Mouse (Mus musculus) adrenal gland (tissue): Measurements from ENCODE around the gene Itsn1.

Source experiments
- intact Hi-C: fragments of 180-260 bp; cut with DNase I; formaldehyde crosslinking; loops from one replicate; pipeline ENCODE4 v1.15.1; 2025

Itsn1 gene

DNA sequence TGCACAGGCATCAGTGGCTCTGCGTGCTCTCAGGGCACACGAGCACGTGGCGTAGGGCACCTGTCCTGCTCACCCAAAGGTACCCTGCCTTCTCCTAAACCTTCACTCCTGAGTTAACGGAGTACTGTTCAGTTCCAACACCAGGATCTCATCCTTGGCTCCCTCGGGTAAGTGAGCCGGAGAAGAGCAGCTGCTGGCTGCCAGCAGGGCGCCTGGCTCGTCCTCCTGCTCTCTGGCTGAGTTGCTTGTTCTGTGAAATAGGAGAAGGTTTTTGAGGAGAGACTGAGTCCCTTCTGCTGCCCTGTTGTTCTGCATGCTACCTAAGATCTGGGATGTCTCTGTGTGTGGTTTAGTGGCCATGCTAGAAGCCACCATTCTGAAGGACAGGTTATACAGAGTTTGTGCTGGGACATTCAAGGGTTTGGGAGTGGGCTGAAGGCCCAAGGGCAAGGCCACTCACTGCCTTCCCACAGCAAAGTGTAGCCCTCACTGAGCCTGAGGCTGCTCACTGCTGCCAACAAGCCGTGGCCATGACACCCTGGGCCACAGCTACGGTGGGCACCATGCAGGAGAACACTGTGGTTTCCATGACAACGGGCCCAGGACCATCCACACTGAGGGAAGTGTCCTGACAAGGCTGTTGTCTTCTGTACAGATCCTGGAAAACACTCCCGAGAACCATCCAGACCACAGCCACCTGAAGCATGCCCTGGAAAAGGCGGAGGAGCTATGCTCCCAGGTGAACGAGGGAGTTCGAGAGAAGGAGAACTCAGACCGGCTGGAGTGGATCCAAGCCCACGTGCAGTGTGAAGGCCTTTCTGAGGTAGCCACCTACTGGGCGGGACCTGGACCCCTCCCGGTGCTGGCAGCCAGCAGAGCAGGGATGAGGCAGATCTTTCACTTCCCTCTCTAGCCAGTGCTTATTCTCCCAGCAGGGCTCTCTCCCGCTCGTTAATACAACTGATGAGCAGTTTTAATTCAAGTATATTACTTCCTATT is 170.1 kb downstream of the Itsn1 start:
- intact Hi-C loops, result no loop called here

DNA sequence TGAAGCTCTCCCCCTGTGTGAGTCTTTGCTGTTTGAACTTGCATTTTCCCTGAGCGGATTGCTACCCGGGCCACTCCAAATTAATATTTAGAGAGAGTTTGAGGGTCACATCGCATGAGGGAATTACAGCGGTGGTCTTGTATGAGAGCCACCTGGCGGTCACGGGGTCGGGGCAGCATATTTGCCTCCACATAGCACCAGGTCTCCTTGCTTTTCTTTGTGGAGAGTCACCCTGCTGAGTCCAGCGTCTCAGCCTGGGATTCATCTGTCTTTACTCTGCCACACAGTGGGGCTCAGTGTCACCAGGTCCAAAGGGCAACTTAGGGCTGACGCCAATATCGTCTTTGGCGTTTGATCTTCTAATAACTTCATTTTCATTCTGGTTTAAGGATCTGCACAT is 171.2 kb downstream of the Itsn1 start:
- intact Hi-C loops, result no loop called here

DNA sequence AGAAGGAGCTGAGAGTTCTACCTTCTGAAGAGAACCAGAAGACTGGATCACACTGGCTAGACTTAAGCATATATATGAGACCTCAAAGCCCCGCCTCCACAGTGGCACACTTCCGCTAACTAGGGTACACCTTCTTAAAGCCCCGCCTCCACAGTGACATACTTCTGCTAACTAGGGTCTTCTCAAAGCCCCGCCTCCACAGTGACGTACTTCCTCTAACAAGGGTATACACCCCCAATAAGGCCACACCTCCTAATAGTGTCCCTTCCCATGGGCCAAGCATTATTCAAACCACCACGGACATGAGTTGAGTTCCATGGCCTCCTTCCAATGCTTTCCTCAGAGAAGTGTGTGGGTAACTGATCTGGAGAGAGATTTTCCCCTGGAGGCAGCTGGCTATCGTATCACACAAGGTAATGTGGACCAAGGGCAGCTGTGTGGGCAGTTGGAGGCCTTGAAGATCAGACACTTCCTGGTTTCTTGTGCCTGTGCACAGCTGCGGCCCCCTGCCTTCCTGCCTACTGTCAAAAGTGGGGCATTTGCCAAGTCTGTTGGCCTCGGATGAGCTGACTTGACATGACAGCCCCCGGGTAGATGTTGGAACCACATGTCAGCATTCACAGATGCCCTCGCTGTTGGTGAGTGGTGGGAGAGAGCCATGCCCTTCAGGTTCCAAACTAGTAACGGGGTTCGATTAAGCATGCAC is 174.9 kb downstream of the Itsn1 start:
- intact Hi-C loops, result no loop called here

DNA sequence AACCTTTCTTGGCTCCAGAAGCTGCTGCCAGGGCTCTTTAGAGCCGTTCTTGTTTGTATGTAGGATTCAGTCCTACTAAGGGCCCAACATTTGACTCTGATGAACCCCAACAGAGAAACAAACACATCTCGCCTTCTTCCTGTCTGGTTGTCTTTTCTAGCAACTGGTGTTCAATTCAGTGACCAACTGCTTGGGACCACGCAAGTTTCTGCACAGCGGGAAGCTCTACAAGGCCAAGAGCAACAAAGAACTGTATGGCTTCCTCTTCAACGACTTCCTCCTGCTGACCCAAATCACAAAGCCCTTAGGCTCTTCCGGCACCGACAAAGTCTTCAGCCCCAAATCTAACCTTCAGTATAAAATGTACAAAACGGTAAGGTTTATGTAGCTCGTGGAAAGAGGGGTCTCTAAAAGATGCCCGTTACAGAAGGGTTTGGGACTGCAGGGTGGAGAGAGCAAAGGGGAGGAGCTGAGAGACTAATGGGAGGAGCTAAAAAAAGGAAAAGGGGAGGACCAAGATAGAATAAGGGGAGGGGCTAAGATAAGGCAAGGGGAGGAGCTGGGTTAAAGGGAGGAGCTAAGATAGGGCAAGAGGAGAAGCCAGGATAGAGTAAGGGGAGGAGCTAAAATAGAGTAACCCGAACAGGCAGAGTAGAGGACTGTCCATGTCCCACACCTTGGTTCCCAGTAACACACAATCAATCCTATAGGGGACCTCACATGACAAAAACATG is 176.2 kb downstream of the Itsn1 start:
- intact Hi-C loops, result no loop called here

DNA sequence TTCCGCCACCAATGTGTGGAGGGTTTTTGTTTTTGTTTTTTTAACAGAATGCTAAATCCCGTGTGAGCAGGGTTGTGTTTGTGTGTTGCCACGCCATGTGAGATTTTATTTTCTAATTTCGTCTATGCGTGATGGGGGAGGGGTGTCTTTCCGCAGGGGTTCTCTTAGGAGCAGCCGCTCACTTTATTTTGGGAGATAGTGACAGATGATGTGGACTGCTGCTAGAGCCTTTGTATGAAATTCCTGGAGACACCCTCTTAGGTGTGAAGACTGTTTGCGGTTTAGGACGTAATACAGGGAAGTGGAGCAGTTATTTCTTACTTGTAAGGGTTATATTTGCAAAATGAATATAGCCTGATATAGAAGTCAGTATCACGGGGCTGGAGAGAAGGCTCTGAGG is 176.9 kb downstream of the Itsn1 start:
- intact Hi-C loops, result no loop called here

DNA sequence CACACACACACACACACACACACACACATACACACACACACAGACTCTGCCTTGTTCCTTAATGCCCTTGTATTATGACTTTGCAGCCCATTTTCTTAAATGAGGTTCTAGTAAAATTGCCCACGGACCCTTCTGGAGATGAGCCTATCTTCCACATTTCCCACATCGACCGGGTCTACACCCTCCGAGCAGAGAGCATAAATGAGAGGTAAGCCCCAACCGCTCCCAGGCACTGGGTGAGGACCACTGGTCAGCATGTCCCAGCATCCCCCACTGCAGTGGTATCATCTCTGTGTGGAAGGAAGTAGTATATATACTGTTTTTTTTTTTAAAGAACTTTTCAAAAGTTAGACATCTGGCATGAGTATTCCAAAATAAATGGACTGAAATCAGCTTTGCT is 177.6 kb downstream of the Itsn1 start:
- intact Hi-C loops, result no loop called here

DNA sequence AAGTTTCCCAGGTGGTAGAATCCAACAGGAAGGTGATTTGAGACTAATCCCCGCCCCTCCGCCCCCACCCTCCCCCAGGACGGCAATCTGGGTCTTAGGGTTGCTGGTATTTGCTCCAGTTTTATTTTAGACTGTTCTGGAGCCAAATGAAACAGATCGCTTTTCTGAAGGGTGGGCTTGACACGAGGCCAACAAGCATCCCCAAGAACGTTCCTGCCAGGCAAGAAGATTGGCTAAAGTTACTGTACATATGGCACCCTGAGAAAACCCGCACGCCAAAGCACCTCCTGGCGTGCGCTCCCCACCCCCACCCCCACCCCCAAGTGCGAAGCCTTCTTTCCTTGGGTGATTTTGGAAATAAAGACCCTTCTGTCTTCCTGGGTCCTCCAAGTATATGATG is 178.1 kb downstream of the Itsn1 start:
- intact Hi-C loops, result no loop called here

DNA sequence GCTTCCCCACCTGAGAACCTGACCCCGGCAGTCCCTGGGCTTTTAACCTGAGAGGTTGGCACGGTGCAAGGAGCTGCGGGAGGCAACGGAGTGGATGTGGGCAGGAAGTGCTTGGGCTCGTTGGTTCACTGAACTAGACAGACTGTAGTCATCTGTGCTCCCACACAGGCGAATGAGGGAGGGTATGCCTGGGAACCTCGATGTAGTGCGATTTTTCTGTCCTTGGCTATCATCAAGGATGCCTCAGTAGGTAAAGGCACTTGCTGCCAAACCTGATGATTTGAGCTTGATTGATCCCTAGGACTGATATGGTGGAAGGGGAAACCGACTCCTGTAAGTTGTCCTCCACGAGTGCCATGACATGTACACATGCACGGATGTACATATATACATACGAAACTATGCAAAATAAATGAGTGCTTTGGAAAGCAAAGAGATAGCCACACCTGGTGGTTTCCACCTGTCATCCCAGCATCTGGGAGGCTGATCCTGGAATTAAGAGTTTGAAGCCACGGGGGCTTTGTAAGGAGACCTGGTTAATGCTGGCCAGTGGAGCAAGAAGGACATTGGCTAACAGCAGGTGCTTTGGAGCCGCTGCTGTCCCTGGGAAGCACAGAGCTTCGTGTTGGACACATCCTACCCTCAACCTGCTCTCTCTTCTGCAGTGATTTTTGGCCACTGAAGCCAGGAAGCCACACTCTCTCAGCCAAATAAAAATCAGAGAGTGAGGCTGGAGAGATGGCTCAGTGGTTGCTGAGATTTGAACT is 180.7 kb downstream of the Itsn1 start:
- intact Hi-C loops, result no loop called here

DNA sequence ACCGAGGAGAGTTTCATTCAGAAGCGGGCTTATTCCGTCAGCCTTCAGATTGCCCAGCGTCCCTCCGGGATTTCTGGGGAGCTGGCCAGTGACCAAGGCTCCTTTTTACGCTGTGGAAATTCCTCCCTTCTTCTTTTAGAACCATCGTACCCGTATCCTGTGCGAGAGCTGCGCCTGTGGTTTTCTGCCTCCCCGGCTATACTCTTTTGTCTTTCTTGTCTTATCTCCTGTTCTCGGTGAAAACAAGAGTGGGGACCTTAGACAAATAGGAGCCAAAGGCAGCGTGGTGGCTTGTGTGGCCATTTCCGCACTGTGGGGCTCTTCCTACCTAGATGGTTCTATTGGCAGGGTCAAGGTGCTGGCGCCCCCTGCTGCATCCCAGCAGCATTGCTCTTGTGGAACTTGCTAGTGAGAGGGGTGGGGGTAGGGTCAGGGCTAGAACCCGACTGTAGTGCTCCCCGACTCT is 188.6 kb downstream of the Itsn1 start:
- intact Hi-C loops, result loop anchor here (5.0 kb wide), 2 partner anchors 195 to 220 kb away; no protein-coding TSS in a partner anchor

DNA sequence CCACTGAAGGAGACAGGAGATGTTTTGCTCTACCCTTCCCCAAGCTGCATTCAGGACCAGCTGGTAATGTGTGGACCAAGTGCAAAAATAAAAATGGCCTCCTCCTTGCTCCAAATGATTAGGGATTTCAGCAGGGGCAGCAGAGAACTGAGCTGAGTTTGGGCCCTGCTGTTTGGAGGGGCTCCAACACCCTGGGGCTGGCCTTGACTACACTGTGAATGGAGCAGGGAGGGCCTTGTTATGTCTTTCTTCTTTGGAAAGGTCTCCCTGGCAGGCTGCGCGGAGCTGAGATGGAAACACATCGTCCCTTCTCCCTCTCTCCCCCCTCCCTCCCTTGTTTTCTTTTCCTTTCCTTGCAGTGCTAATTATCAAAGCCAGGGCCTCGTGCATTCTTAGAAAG is 189.4 kb downstream of the Itsn1 start:
- intact Hi-C loops, result loop anchor here (5.0 kb wide), 2 partner anchors 196 to 221 kb away; no protein-coding TSS in a partner anchor

DNA sequence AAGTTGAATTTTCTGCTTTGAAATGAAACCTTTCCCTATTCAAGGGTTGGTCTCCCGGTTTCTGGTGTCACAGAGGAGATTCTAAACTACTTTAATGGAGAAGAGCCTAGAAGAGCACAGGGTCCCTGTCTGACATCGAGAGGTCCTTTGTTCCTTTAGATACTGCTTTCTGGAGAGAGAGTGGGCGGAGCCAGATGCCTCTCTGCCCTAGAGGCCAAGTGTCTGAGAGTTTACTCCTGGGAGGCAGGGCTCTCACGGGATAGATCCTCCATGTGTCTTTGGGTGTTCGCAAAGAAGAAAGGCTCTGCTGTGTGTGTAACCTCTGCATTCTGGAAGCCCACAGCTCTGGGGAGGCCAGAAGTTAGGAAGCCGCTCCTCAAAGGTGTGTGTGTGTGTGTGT is 190.0 kb downstream of the Itsn1 start:
- intact Hi-C loops, result loop anchor here (5.0 kb wide), 2 partner anchors 197 to 222 kb away; no protein-coding TSS in a partner anchor

DNA sequence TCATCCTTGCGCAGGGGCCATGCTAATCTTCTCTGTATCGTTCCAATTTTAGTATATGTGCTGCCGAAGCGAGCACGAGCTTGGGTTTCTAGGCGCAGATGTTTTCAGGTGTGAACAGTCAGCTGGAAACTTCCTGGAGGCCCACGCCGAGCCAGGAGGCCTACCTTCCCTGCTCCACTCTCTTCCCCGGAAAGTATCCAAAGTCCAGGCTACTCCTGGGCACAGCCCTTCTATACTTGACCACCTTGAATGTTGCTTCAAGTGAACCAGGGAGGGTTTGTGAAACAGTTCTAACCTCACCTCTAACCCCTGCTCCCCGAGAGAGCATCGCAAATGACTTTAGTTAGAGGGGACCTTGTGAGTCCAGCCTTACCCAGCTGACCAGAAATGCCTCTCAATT is 192.3 kb downstream of the Itsn1 start:
- intact Hi-C loops, result no loop called here

DNA sequence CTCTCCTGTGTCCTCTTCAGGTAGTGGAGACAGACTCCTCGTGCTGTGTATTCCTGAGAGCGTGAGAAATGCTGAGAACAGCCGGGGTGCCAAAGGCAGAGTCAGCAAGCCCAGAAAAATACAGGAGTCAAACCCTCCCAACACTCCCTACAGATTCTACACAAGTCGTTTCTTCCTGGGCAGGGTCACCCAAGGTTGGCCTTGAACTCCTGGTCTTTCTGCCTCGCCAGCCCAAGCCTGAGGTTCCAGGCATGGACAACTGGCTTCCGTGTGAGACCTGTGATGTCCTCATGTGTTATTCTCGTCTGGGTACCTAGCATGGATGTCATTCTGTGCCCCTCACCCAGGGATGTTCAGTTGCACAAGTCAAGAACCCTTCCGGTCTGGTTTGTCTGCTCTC is 193.9 kb downstream of the Itsn1 start:
- intact Hi-C loops, result no loop called here

DNA sequence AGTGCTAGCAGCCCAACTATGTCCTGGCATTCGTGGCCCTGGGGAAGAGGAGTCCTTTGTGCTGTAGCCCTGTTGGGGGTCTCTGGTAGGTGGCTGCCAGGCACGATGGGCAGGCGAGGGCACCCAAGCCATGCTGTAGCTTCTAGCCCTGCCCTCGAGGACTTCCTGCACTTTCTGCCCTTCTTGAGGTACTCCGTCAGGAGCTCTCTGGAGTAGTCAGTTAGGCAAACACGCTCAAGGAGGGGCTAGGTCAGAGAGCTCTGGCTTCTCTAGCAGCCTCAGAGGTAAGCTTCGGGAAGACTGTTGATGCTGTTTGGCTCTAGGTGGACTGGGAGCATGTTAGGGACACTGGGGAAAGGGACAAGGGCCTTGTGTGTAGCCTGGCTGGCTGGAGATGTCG is 195.3 kb downstream of the Itsn1 start:
- intact Hi-C loops, result no loop called here

DNA sequence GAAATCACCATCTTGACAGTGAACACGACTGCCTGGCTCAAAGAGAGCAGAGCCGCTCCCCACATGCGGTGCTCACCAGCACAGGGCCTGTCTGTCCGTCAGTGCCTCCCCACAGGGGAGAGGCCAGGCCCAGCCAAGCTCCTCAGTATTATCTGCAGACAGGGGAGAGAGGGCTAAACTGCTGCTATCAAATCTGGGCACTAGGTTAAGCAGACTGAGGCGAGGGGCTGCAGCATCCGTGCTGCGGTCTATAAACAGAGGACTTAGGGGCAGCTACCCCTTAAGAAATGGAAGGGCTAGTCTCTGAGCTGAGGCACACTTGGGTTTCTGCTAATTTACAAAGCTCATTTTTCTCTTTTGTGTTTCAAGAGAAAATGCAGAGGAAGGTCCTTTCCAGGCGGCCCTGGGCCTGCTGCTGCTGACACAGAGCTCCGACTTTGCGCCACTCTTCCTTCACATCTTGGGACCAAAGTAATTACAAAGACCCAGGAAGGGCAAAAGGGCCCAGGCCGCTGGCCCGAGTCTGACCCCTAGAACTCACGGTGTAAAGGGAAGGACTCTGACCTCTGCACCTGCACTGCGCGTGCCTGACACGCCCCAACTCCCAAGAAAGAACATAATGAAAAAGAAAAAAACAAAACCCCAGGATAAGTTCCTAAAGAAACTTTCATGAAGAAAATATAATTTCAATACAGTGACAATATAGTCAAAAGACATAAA is 199.0 kb downstream of the Itsn1 start:
- intact Hi-C loops, result no loop called here

DNA sequence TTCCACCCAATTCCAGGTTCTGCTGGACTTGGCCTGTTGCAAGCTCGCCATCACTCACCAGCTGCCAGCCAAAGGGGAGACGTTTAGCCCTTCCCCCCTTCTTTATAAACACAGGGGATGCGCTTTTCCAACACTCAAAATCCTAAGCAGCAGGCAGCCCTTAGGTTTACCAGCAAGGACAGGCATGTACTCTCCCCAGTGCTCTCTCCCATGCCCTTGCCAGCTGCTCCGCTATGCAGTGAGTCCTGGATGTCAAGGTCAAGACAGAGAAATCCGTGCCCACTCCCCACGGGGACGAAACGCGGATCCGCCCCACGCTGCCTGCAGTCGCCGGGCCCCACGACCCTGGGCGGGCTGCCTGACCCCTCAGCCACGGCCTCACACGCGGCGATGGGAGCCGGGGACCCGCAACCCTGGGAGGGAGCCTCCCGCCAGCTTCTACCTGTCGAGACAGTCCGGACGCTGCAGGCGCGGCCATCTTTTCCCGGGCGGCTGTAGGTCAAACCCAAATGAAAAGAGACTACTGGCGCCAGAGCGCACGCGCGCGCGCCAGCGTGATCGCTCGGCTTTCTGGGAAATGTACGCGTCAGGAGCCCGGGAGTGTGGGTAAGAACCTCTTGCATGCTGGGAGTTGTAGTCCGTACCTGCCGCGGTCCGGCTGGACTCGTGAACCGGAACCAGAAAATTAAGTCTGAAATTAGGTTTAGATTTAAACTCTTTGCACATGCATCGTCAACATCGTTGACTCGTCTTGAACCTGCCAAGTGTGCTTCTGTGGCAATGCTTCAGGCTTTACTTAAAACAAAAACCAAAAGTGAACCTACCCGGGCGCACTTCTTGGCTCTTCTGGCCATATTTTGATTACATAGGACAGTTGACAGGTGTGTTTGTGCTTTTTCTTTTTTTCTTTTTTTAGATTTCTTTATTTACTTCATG is 202.3 kb downstream of the Itsn1 start:
- intact Hi-C loops, result no loop called here

DNA sequence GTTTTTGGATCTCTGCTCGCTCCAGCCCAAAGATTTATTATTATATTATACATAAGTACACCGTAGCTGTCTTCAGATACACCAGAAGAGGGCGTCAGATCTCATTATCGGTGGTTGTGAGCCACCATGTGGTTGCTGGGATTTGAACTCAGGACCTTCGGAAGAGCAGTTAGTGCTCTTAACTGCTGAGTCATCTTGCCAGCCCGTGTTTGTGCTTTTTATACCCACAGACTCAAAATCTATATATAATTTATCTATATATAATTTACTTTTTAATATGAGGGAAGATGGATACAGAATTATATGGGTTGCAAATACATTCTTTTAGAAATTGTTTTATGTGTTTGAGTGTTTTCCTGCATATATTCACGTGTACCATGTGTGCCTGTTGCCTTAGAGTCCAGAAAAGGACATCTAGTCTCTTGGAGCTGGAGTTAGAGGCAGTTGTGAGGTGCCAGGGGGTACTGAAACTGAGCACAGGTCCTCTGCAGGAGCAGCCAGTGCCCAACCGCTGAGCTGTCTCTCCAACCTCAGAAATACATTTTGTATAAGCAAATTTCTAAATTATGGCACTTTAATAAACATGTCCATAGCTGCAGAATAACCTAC is 203.1 kb downstream of the Itsn1 start:
- intact Hi-C loops, result no loop called here

DNA sequence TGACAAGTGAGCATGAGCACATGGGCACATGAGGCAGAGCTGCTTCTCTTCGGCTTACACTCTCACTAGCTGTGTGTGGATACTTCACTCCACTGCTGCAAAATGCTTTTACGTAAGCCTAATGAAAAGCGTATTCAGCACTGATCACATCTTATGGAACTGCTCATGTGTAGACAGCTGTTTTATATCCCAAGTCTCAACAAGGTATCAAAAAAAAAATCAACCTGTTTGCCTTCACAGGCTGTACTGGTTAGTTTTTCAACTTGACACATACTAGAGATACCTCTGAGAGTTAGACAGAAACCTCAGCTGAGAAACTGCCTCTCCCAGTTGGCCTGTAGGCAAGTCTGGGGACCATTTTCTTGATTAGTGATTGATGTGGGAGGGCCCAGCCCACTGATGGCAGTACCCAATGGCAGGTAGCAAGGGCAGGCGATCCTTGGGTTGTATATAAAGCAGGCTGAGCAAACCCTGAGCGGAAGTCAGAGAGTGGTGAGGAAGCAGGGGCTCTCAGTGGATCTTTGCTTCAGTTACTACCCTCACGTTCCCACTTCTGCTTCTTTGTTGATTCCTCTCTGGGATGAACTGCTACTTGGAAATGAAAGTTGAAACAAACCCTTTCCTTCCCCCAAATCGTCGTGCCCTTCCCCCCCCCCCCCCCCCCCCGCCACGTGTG is 203.9 kb downstream of the Itsn1 start:
- intact Hi-C loops, result no loop called here
